Mouse (Mus musculus) hindbrain, embryonic 12.5 days (tissue): ENCODE results near the gene E2f2. TPM values are rescaled to one million over a fixed set of nuclear protein-coding genes. Genes with fewer than 3 reads are reported as not detected.

Experiments used
- ATAC-seq: fragments of 200-750 bp; cut with Nextera tagmentation; 2 replicates; pipeline ENCODE4 v1.8.0; 2017; ENCODE audit warnings: moderate TSS enrichment; ENCODE audit not compliant: low FRiP score
- H3K27ac ChIP-seq: fragments of 300-500 bp; sonication (generic); 2 replicates; pipeline ENCODE4 v1.5.1; 2016; ENCODE audit warnings: mild to moderate bottlenecking
- H3K27me3 ChIP-seq: fragments of 300-500 bp; sonication (generic); 2 replicates; pipeline ENCODE4 v1.6.1; 2016; ENCODE audit warnings: mild to moderate bottlenecking
- H3K36me3 ChIP-seq: fragments of 300-500 bp; sonication (generic); 2 replicates; pipeline ENCODE4 v1.6.1; 2016; ENCODE audit warnings: mild to moderate bottlenecking
- H3K4me1 ChIP-seq: fragments of 300-500 bp; sonication (generic); 2 replicates; pipeline ENCODE4 v1.6.1; 2016
- H3K4me2 ChIP-seq: fragments of 300-500 bp; sonication (generic); replicated peaks from 2 replicates; pipeline ENCODE4 v1.6.1; 2016; ENCODE audit warnings: mild to moderate bottlenecking
- H3K4me3 ChIP-seq: fragments of 300-500 bp; sonication (generic); 2 replicates; pipeline ENCODE4 v1.5.1; 2016; ENCODE audit warnings: mild to moderate bottlenecking
- H3K9ac ChIP-seq: fragments of 300-500 bp; sonication (generic); 2 replicates; pipeline ENCODE4 v1.6.1; 2016; ENCODE audit warnings: mild to moderate bottlenecking, moderate library complexity
- H3K9me3 ChIP-seq: fragments of 300-500 bp; sonication (generic); replicated peaks from 2 replicates; pipeline ENCODE4 v1.6.1; 2016; ENCODE audit warnings: mild to moderate bottlenecking
- WGBS: fragments of 180-500 bp; shearing (Covaris S2); methylation state at CpG from one replicate; pipeline ENCODE4 v1.1.7; 2016; 5-methylcytosine and 5-hydroxymethylcytosine counted together
- polyA plus RNA-seq: library from polyadenylated mRNA; unstranded; fragments of >200 nt; fragmentation: Nextera tagmentation; extraction: Ambion mirVana; gene quantifications from 2 replicates; pipeline ENCODE4 v1.2.1, GENCODE M21; 2016

E2f2 gene
- polyA plus RNA-seq, 1 experiment from 2014 or later, result 7.0 TPM

GRCm38 (mm10) chr4:136179998-136180397 is 7.8 kb downstream of the E2f2 start:
- WGBS, result 3% methylated on average over 15 of the region's 15 CpGs

GRCm38 (mm10) chr4:136180408-136181330 is 8.5 kb downstream of the E2f2 start:
- WGBS, result 18% methylated on average over 23 of the region's 23 CpGs
- H3K9ac ChIP-seq, result peak overlapping the region; percentile 55
- no peak overlapping the region for H3K27ac ChIP-seq
- ATAC-seq, result peak; percentile 62
- H3K4me1 ChIP-seq, result peaks cover 40% of the 10 kb centered on the region
- no peaks in the 10 kb centered on the region for H3K9me3 ChIP-seq
- no peaks in the 10 kb centered on the region for H3K27me3 ChIP-seq
- H3K4me2 ChIP-seq, result peak overlapping the region; percentile 54
- H3K4me3 ChIP-seq, result peak overlapping the region; percentile 31
- no peaks in the 10 kb centered on the region for H3K36me3 ChIP-seq

More at GRCm38 (mm10) chr4:136179998-136180397, 7.8 kb downstream of the E2f2 start:
- Histone ChIP-seq H3K4me2 (peak overlapping the region; percentile 54), H3K27ac (no peak overlapping the region), H3K27me3 (no peaks in the 10 kb centered on the region), H3K9ac (peak overlapping the region; percentile 55), H3K36me3 (no peaks in the 10 kb centered on the region), H3K9me3 (no peaks in the 10 kb centered on the region), H3K4me1 (peaks cover 40% of the 10 kb centered on the region), H3K4me3 (peak overlapping the region; percentile 31)
- peak; percentile 14; the same call in 1 of the 2 replicates for ATAC-seq

GRCm38 (mm10) chr4:136181367-136181766 is 9.2 kb downstream of the E2f2 start:
- H3K27me3 ChIP-seq, result no peaks in the 10 kb centered on the region
- WGBS, result 32% methylated on average over 12 of the region's 12 CpGs
- H3K4me2 ChIP-seq, result peak overlapping the region; percentile 54
- no peak overlapping the region for H3K4me3 ChIP-seq
- H3K9me3 ChIP-seq, result no peaks in the 10 kb centered on the region
- H3K36me3 ChIP-seq, result no peaks in the 10 kb centered on the region
- peaks cover 35% of the 10 kb centered on the region for H3K4me1 ChIP-seq
- H3K27ac ChIP-seq, result no peak overlapping the region
- 0 out of 2 replicates have a peak overlapping the region, but pooled peaks have one; percentile 13 for H3K9ac ChIP-seq
- ATAC-seq, result no peak

GRCm38 (mm10) chr4:136185375-136185774 is 13.2 kb downstream of the E2f2 start:
- H3K4me1 ChIP-seq, result peaks cover 8% of the 10 kb centered on the region; the same call in 1 of the 2 replicates
- H3K27me3 ChIP-seq, result no peaks in the 10 kb centered on the region
- no peak for ATAC-seq
- H3K9me3 ChIP-seq, result no peaks in the 10 kb centered on the region
- 87% methylated on average over 9 of the region's 9 CpGs for WGBS
- H3K9ac ChIP-seq, result no peak overlapping the region
- no peak overlapping the region for H3K4me2 ChIP-seq
- no peak overlapping the region for H3K4me3 ChIP-seq
- no peak overlapping the region for H3K27ac ChIP-seq
- peaks cover 6% of the 10 kb centered on the region; the same call in 1 of the 2 replicates for H3K36me3 ChIP-seq

- Histone ChIP-seq H3K27ac (no peak overlapping the region), H3K4me2 (no peak overlapping the region), H3K27me3 (no peaks in the 10 kb centered on the region), H3K9ac (no peak overlapping the region), H3K36me3 (peaks cover 8% of the 10 kb centered on the region; the same call in 1 of the 2 replicates), H3K9me3 (no peaks in the 10 kb centered on the region), H3K4me1 (no peaks in the 10 kb centered on the region), H3K4me3 (no peak overlapping the region)
- WGBS, result 85% methylated on average over 8 of the region's 8 CpGs
- ATAC-seq, result no peak
Measured at GRCm38 (mm10) chr4:136186315-136186714, 14.1 kb downstream of the E2f2 start.

GRCm38 (mm10) chr4:136186739-136187472 is 14.7 kb downstream of the E2f2 start:
- H3K9ac ChIP-seq, result no peak overlapping the region
- H3K36me3 ChIP-seq, result peaks cover 8% of the 10 kb centered on the region; the same call in 1 of the 2 replicates
- WGBS, result 89% methylated on average over 23 of the region's 23 CpGs
- no peak for ATAC-seq
- no peak overlapping the region for H3K27ac ChIP-seq
- H3K4me2 ChIP-seq, result no peak overlapping the region
- no peaks in the 10 kb centered on the region for H3K27me3 ChIP-seq
- H3K4me1 ChIP-seq, result no peaks in the 10 kb centered on the region
- H3K9me3 ChIP-seq, result no peaks in the 10 kb centered on the region
- no peak overlapping the region for H3K4me3 ChIP-seq

GRCm38 (mm10) chr4:136188973-136189737 is 17.0 kb downstream of the E2f2 start:
- no peaks in the 10 kb centered on the region for H3K4me1 ChIP-seq
- no peak overlapping the region for H3K27ac ChIP-seq
- no peaks in the 10 kb centered on the region for H3K9me3 ChIP-seq
- H3K36me3 ChIP-seq, result peaks cover 15% of the 10 kb centered on the region; the same call in 1 of the 2 replicates
- no peaks in the 10 kb centered on the region for H3K27me3 ChIP-seq
- H3K9ac ChIP-seq, result no peak overlapping the region
- WGBS, result 76% methylated on average over 6 of the region's 6 CpGs
- ATAC-seq, result no peak
- H3K4me3 ChIP-seq, result no peak overlapping the region
- H3K4me2 ChIP-seq, result no peak overlapping the region

- 91% methylated on average over 8 of the region's 8 CpGs for WGBS
- Histone ChIP-seq H3K9me3 (no peaks in the 10 kb centered on the region), H3K9ac (no peak overlapping the region), H3K4me3 (no peak overlapping the region), H3K36me3 (peaks cover 15% of the 10 kb centered on the region; the same call in 1 of the 2 replicates), H3K4me1 (no peaks in the 10 kb centered on the region), H3K27ac (no peak overlapping the region), H3K4me2 (no peak overlapping the region), H3K27me3 (no peaks in the 10 kb centered on the region)
- no peak for ATAC-seq
Measured at GRCm38 (mm10) chr4:136189912-136190311, 17.7 kb downstream of the E2f2 start.

GRCm38 (mm10) chr4:136193571-136193970 is 21.4 kb downstream of the E2f2 start:
- Histone ChIP-seq H3K4me3 (no peak overlapping the region), H3K9me3 (no peaks in the 10 kb centered on the region), H3K4me2 (no peak overlapping the region), H3K9ac (no peak overlapping the region), H3K27ac (no peak overlapping the region), H3K27me3 (no peaks in the 10 kb centered on the region), H3K36me3 (peaks cover 15% of the 10 kb centered on the region; the same call in 1 of the 2 replicates), H3K4me1 (no peaks in the 10 kb centered on the region)
- 81% methylated on average over 3 of the region's 3 CpGs for WGBS
- ATAC-seq, result no peak

- no peak for ATAC-seq
- WGBS, result 71% methylated on average over 7 of the region's 7 CpGs
Measured at GRCm38 (mm10) chr4:136195029-136195428, 22.8 kb downstream of the E2f2 start.

GRCm38 (mm10) chr4:136195629-136196028 is 23.4 kb downstream of the E2f2 start:
- Histone ChIP-seq H3K4me1 (no peaks in the 10 kb centered on the region), H3K4me3 (no peak overlapping the region), H3K27me3 (no peaks in the 10 kb centered on the region), H3K9me3 (no peaks in the 10 kb centered on the region), H3K9ac (no peak overlapping the region), H3K27ac (no peak overlapping the region), H3K36me3 (0 out of 2 replicates have a peak, but pooled peaks cover 7% of the 10 kb centered on the region), H3K4me2 (no peak overlapping the region)
- no peak for ATAC-seq
- WGBS, result 73% methylated on average over 9 of the region's 9 CpGs

More at GRCm38 (mm10) chr4:136195029-136195428, 22.8 kb downstream of the E2f2 start:
- Histone ChIP-seq H3K4me3 (no peak overlapping the region), H3K9me3 (no peaks in the 10 kb centered on the region), H3K4me2 (no peak overlapping the region), H3K4me1 (no peaks in the 10 kb centered on the region), H3K27ac (no peak overlapping the region), H3K9ac (no peak overlapping the region), H3K36me3 (peaks cover 12% of the 10 kb centered on the region; the same call in 1 of the 2 replicates), H3K27me3 (no peaks in the 10 kb centered on the region)
